Mouse (Mus musculus) T-cell, adult 66 days (primary cell): Measurements from ENCODE around the gene Olfr539. TPM values are rescaled to one million over a fixed set of nuclear protein-coding genes. Genes with fewer than 3 reads are reported as not detected.

Source experiments
- total RNA-seq, 2 experiments: library from RNA; stranded (reverse); gene quantifications; 3 replicates in 1 of 2; 4 replicates in 1 of 2; pipeline ENCODE4 v1.2.4; 2023

The Olfr539 gene
- total RNA-seq: not detected

GRCm38 (mm10) chr7:140659630-140660029 lies at the start of gene Olfr539:
Olfr539 (plus strand) TSS chr7:140659930.

GRCm38 (mm10) chr7:140628670-140629069 lies 31.1 kb upstream of the Olfr539 start, which contains the start of gene Olfr61:
Olfr61 (plus strand) TSS chr7:140628970.

DNA sequence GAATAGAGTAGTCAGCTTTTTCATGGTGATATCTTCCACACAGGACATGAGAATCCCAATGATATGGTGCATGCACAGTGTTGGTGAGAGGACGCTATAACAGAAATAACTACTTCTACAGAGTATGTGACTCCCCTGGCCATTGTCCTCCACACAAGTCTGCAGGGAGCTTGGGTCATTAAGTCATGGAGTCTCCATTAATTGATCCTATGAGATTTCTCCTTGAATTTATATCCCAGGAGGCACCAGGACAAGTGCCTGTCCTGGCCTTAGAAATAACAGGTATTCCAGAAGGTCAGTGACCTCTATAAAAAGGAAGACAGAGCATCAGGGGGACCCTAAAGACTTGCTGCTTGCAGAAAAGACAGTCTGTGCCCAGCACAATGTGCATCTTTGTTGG lies 13.6 kb upstream of the Olfr539 start, which contains the start of gene Olfr53:
Olfr53 (plus strand) TSS at position 301 of the 400 bp plus-strand sequence.

GRCm38 (mm10) chr7:140681651-140682050 lies 21.9 kb downstream of the Olfr539 start, which contains the start of gene Olfr45:
Olfr45 (plus strand) TSS chr7:140681951.

GRCm38 (mm10) chr7:140696967-140697366 lies 37.2 kb downstream of the Olfr539 start, which contains the start of gene Olfr541:
Olfr541 (plus strand) TSS chr7:140697267.

Other genes starting within 250 kb of the Olfr539 start
- gene Olfr532, start 238.3 kb upstream of the Olfr539 start, total RNA-seq: not detected
- not detected for gene Olfr533, start 196.6 kb upstream of the Olfr539 start, total RNA-seq
- not detected for gene Olfr535, start 175.7 kb upstream of the Olfr539 start, total RNA-seq
- not detected for gene Olfr536, start 152.5 kb upstream of the Olfr539 start, total RNA-seq
- gene Olfr538, start 92.0 kb upstream of the Olfr539 start, total RNA-seq: not detected
- not detected for gene Olfr46, start 58.7 kb upstream of the Olfr539 start, total RNA-seq
- gene Olfr61, start 31.0 kb upstream of the Olfr539 start, total RNA-seq: not detected
- gene Olfr53, start 13.5 kb upstream of the Olfr539 start, total RNA-seq: not detected
- not detected for gene Olfr45, start 22.0 kb downstream of the Olfr539 start, total RNA-seq
- gene Olfr541, start 37.3 kb downstream of the Olfr539 start, total RNA-seq: not detected
- not detected for gene Cyp2e1, start 103.8 kb downstream of the Olfr539 start, total RNA-seq
- gene Syce1, start 127.9 kb downstream of the Olfr539 start, total RNA-seq: not detected
- gene Zfp941, start 162.2 kb downstream of the Olfr539 start, total RNA-seq: not detected
- not detected for gene Urah, start 175.1 kb downstream of the Olfr539 start, total RNA-seq
- gene Scgb1c1, start 185.6 kb downstream of the Olfr539 start, total RNA-seq: not detected
- gene Odf3, start 187.9 kb downstream of the Olfr539 start, total RNA-seq: not detected
- not detected for gene Gm45785, start 196.4 kb downstream of the Olfr539 start, total RNA-seq
- gene Ric8a, start 197.0 kb downstream of the Olfr539 start, total RNA-seq: 100 to 1,000 TPM; 109 to 116 TPM
- 10 to 100 TPM; 31.2 to 31.7 TPM for gene Bet1l, start 197.6 kb downstream of the Olfr539 start, total RNA-seq
- 10 to 100 TPM; 75.3 to 88.5 TPM for gene Psmd13, start 222.0 kb downstream of the Olfr539 start, total RNA-seq
- gene Sirt3, start 222.4 kb downstream of the Olfr539 start, total RNA-seq: 1 to 10 TPM; 8.4 to 9.2 TPM
- gene Cox8b, start 240.5 kb downstream of the Olfr539 start, total RNA-seq: not detected